In genomic region chr11:79730462-79730861, GRCm38 (mm10) we compare ENCODE assay signal across 15 mouse cellular contexts.
DNase-seq lines count a peak whose midpoint lies in the region; ATAC-seq lines count a peak whose summit lies in the region.
"Had no signal": no experiment of that assay in that cellular context is flagged by ENCODE, and none has a peak within 500 bp of the region (broad histone marks: within the 10 kb centered on the region; RNA-seq: fewer than 3 reads in every experiment).

No protein-coding gene starts in this region.

- WGBS in forebrain, embryonic 15.5 days = 62% methylated on average over 2 of the region's 2 CpGs
- 70% methylated on average over 2 of the region's 2 CpGs for WGBS in forebrain, embryonic 11.5 days
- WGBS in hindbrain, embryonic 13.5 days = 74% methylated on average over 2 of the region's 2 CpGs
- WGBS in hindbrain, embryonic 12.5 days = 75% methylated on average over 2 of the region's 2 CpGs
- 80% methylated on average over 2 of the region's 2 CpGs for WGBS in midbrain, embryonic 16.5 days
- 63% methylated on average over 2 of the region's 2 CpGs for WGBS in midbrain, embryonic 11.5 days

- no peaks in the 10 kb centered on the region for H3K36me3 ChIP-seq in forebrain, embryonic 15.5 days
- H3K36me3 ChIP-seq in forebrain, embryonic 11.5 days (ENCODE audit: control insufficient read depth, insufficient read depth, low read length) = no peaks in the 10 kb centered on the region
- H3K36me3 ChIP-seq in hindbrain, embryonic 13.5 days = no peaks in the 10 kb centered on the region
- H3K36me3 ChIP-seq in hindbrain, embryonic 12.5 days = no peaks in the 10 kb centered on the region
- no peaks in the 10 kb centered on the region for H3K36me3 ChIP-seq in midbrain, embryonic 16.5 days (ENCODE audit: control insufficient read depth, insufficient read depth, low read length)
- no peaks in the 10 kb centered on the region for H3K36me3 ChIP-seq in midbrain, embryonic 11.5 days (ENCODE audit: control insufficient read depth, insufficient read depth, low read length)
- H3K36me3 ChIP-seq: embryonic facial prominence, embryonic 12.5 days; heart, embryonic 12.5 days; midbrain, embryonic 15.5 days had no signal

- no peaks in the 10 kb centered on the region for H3K9me3 ChIP-seq in forebrain, embryonic 15.5 days
- no peaks in the 10 kb centered on the region for H3K9me3 ChIP-seq in forebrain, embryonic 11.5 days (ENCODE audit: control insufficient read depth, low read length)
- H3K9me3 ChIP-seq in hindbrain, embryonic 13.5 days = no peaks in the 10 kb centered on the region
- no peaks in the 10 kb centered on the region for H3K9me3 ChIP-seq in hindbrain, embryonic 12.5 days (replicated peaks)
- H3K9me3 ChIP-seq in midbrain, embryonic 16.5 days (replicated peaks; ENCODE audit: control insufficient read depth, low read length, poor library complexity, severe bottlenecking) = no peaks in the 10 kb centered on the region
- H3K9me3 ChIP-seq in midbrain, embryonic 11.5 days (ENCODE audit: control insufficient read depth, low read length) = no peaks in the 10 kb centered on the region
- H3K9me3 ChIP-seq: embryonic facial prominence, embryonic 12.5 days; heart, embryonic 12.5 days; midbrain, embryonic 15.5 days had no signal

- H3K27me3 ChIP-seq in forebrain, embryonic 15.5 days = no peaks in the 10 kb centered on the region
- H3K27me3 ChIP-seq in forebrain, embryonic 11.5 days (ENCODE audit: control insufficient read depth, insufficient read depth, low read length) = no peaks in the 10 kb centered on the region
- no peaks in the 10 kb centered on the region for H3K27me3 ChIP-seq in hindbrain, embryonic 13.5 days
- no peaks in the 10 kb centered on the region for H3K27me3 ChIP-seq in hindbrain, embryonic 12.5 days
- H3K27me3 ChIP-seq in midbrain, embryonic 16.5 days (ENCODE audit: control insufficient read depth, insufficient read depth, low read depth, low read length) = no peaks in the 10 kb centered on the region
- no peaks in the 10 kb centered on the region for H3K27me3 ChIP-seq in midbrain, embryonic 11.5 days (ENCODE audit: control insufficient read depth, insufficient read depth, low read length)
- H3K27me3 ChIP-seq: embryonic facial prominence, embryonic 12.5 days; heart, embryonic 12.5 days; midbrain, embryonic 15.5 days had no signal

- H3K4me1 ChIP-seq in forebrain, embryonic 15.5 days = peaks cover 13% of the 10 kb centered on the region
- H3K4me1 ChIP-seq in forebrain, embryonic 11.5 days (replicated peaks; ENCODE audit: control insufficient read depth, insufficient read depth, low read length) = no peaks in the 10 kb centered on the region
- peaks cover 5% of the 10 kb centered on the region; the same call in 1 of the 2 replicates for H3K4me1 ChIP-seq in hindbrain, embryonic 13.5 days (replicated peaks)
- H3K4me1 ChIP-seq in hindbrain, embryonic 12.5 days = no peaks in the 10 kb centered on the region
- no peaks in the 10 kb centered on the region for H3K4me1 ChIP-seq in midbrain, embryonic 16.5 days (ENCODE audit: control insufficient read depth, insufficient read depth, low read length)
- H3K4me1 ChIP-seq in midbrain, embryonic 11.5 days (ENCODE audit: control insufficient read depth, insufficient read depth, low read length) = no peaks in the 10 kb centered on the region
- H3K4me1 ChIP-seq: embryonic facial prominence, embryonic 12.5 days had no signal

- DNase-seq in forebrain, embryonic 11.5 days (ENCODE audit: low spot score) = no peak
- DNase-seq in midbrain, embryonic 11.5 days (ENCODE audit: low spot score, missing footprints) = no peak
- DNase-seq in cerebellum, adult 8-10 months = no peak
- DNase-seq: kidney, postnatal 4 days; thymus, adult 2 months had no signal

- H3K9ac ChIP-seq in forebrain, embryonic 15.5 days (replicated peaks) = no peak overlapping the region
- no peak overlapping the region for H3K9ac ChIP-seq in forebrain, embryonic 11.5 days (ENCODE audit: low read length)
- H3K9ac ChIP-seq in hindbrain, embryonic 13.5 days = no peak overlapping the region
- H3K9ac ChIP-seq in hindbrain, embryonic 12.5 days = no peak overlapping the region
- H3K9ac ChIP-seq in midbrain, embryonic 16.5 days (ENCODE audit: low read depth, low read length) = no peak overlapping the region
- no peak overlapping the region for H3K9ac ChIP-seq in midbrain, embryonic 11.5 days (ENCODE audit: low read length)
- H3K9ac ChIP-seq: embryonic facial prominence, embryonic 12.5 days; heart, embryonic 12.5 days; midbrain, embryonic 15.5 days had no signal

- H3K4me3 ChIP-seq in forebrain, embryonic 15.5 days = no peak overlapping the region
- H3K4me3 ChIP-seq in forebrain, embryonic 11.5 days (ENCODE audit: low read depth, low read length) = no peak overlapping the region
- no peak overlapping the region for H3K4me3 ChIP-seq in hindbrain, embryonic 13.5 days
- H3K4me3 ChIP-seq in hindbrain, embryonic 12.5 days = no peak overlapping the region
- no peak overlapping the region for H3K4me3 ChIP-seq in midbrain, embryonic 16.5 days (ENCODE audit: low read depth, low read length)
- H3K4me3 ChIP-seq in midbrain, embryonic 11.5 days (ENCODE audit: low read depth, low read length) = no peak overlapping the region
- H3K4me3 ChIP-seq: embryonic facial prominence, embryonic 12.5 days; heart, embryonic 12.5 days; midbrain, embryonic 15.5 days had no signal

- no peak overlapping the region for H3K4me2 ChIP-seq in forebrain, embryonic 15.5 days (replicated peaks)
- H3K4me2 ChIP-seq in forebrain, embryonic 11.5 days (ENCODE audit: low read depth, low read length, severe bottlenecking) = no peak overlapping the region
- no peak overlapping the region for H3K4me2 ChIP-seq in hindbrain, embryonic 13.5 days
- H3K4me2 ChIP-seq in hindbrain, embryonic 12.5 days (replicated peaks) = no peak overlapping the region
- H3K4me2 ChIP-seq in midbrain, embryonic 16.5 days (ENCODE audit: low read length) = no peak overlapping the region
- no peak overlapping the region for H3K4me2 ChIP-seq in midbrain, embryonic 11.5 days
- H3K4me2 ChIP-seq: embryonic facial prominence, embryonic 12.5 days; heart, embryonic 12.5 days; midbrain, embryonic 15.5 days had no signal

- ATAC-seq in forebrain, embryonic 15.5 days (replicated peaks) = no peak
- no peak for ATAC-seq in forebrain, embryonic 11.5 days (replicated peaks; ENCODE audit: low FRiP score)
- no peak for ATAC-seq in hindbrain, embryonic 13.5 days (ENCODE audit: low FRiP score)
- ATAC-seq in hindbrain, embryonic 12.5 days (ENCODE audit: low FRiP score) = no peak
- ATAC-seq in midbrain, embryonic 16.5 days = no peak
- ATAC-seq in midbrain, embryonic 11.5 days (ENCODE audit: low FRiP score) = no peak
- ATAC-seq in monocyte, adult 5-6 weeks (replicated peaks; ENCODE audit: insufficient number of reproducible peaks, low FRiP score, low TSS enrichment, poor library complexity, severe bottlenecking) = no peak
- ATAC-seq: activated CD4-positive, CD25-positive, alpha-beta regulatory T cell, adult 4 months; inflammation-experienced regulatory T-cells, adult 6 months had no signal

- peak overlapping the region; percentile 61; the same call in 1 of the 2 replicates for H3K27ac ChIP-seq in forebrain, embryonic 15.5 days (replicated peaks)
- H3K27ac ChIP-seq in forebrain, embryonic 11.5 days (ENCODE audit: low read depth, low read length) = no peak overlapping the region
- H3K27ac ChIP-seq in hindbrain, embryonic 13.5 days = peak overlapping the region; percentile 30; the same call in 1 of the 2 replicates
- no peak overlapping the region for H3K27ac ChIP-seq in hindbrain, embryonic 12.5 days
- H3K27ac ChIP-seq in midbrain, embryonic 16.5 days (ENCODE audit: low read length) = peak overlapping the region; percentile 43; the same call in 1 of the 2 replicates
- H3K27ac ChIP-seq in midbrain, embryonic 11.5 days (ENCODE audit: low read depth, low read length) = no peak overlapping the region

Comparison
In these comparisons a context has a peak if more than half of its experiments do, and no peak if none do; other contexts are left out.
1. H3K27ac ChIP-seq: peak in forebrain, embryonic 15.5 days (single experiment), hindbrain, embryonic 13.5 days (single experiment) and midbrain, embryonic 16.5 days (single experiment); none in forebrain, embryonic 11.5 days (single experiment), hindbrain, embryonic 12.5 days (single experiment) and midbrain, embryonic 11.5 days (single experiment).